Mouse (Mus musculus): ENCODE results near the gene March4.

March4 gene

GRCm38 (mm10) chr1:72414133-72414532, 122.6 kb downstream of the March4 start:
- in situ Hi-C loops (cut with MboI; ENCODE audit: low pct_unique_long_range_greater_than_20kb in 1 of 2, low sequenced_read_pairs in 2 of 2, unreplicated experiment in 1 of 2): no loop called here

- in situ Hi-C loops (cut with MboI; ENCODE audit: low pct_unique_long_range_greater_than_20kb in 1 of 2, low sequenced_read_pairs in 2 of 2, unreplicated experiment in 1 of 2): no loop called here
These were observed 123.5 kb downstream of the March4 start for GRCm38 (mm10) chr1:72413205-72413604.

GRCm38 (mm10) chr1:72411108-72411507, 125.6 kb downstream of the March4 start:
- in situ Hi-C loops (cut with MboI; ENCODE audit: low pct_unique_long_range_greater_than_20kb in 1 of 2, low sequenced_read_pairs in 2 of 2, unreplicated experiment in 1 of 2): no loop called here

DNA sequence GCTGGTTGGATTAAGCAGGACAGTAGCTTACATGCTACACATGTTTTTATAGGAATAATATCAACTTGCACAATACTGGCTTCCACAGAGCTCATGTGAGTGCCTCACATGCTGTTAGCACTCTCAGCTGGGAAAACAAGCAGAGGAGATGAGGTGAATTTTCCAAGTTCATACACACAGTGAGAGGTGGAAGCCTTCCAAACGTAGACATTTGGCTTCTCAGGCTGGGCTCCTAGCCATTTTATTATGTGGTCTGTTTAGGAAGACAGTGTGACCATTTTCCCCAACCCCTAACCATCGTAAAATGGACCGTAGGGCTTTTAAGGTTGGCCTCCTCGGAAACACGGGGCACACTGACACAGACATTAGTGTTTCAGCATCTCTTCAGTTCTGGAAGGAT, 126.8 kb downstream of the March4 start:
- in situ Hi-C loops (cut with MboI; ENCODE audit: low pct_unique_long_range_greater_than_20kb in 1 of 2, low sequenced_read_pairs in 2 of 2, unreplicated experiment in 1 of 2): no loop called here

- in situ Hi-C loops (cut with MboI; ENCODE audit: low pct_unique_long_range_greater_than_20kb in 1 of 2, low sequenced_read_pairs in 2 of 2, unreplicated experiment in 1 of 2): no loop called here
These were observed 130.1 kb downstream of the March4 start for GRCm38 (mm10) chr1:72406505-72407079.

- in situ Hi-C loops (cut with MboI; ENCODE audit: low pct_unique_long_range_greater_than_20kb in 1 of 2, low sequenced_read_pairs in 2 of 2, unreplicated experiment in 1 of 2): no loop called here
These were observed 135.2 kb downstream of the March4 start for GRCm38 (mm10) chr1:72401331-72402069.

- in situ Hi-C loops (cut with MboI; ENCODE audit: low pct_unique_long_range_greater_than_20kb in 1 of 2, low sequenced_read_pairs in 2 of 2, unreplicated experiment in 1 of 2): no loop called here
These were observed 136.1 kb downstream of the March4 start for GRCm38 (mm10) chr1:72400616-72401015.

GRCm38 (mm10) chr1:72399720-72400401, 136.9 kb downstream of the March4 start:
- in situ Hi-C loops (cut with MboI; ENCODE audit: low pct_unique_long_range_greater_than_20kb in 1 of 2, low sequenced_read_pairs in 2 of 2, unreplicated experiment in 1 of 2): no loop called here

DNA sequence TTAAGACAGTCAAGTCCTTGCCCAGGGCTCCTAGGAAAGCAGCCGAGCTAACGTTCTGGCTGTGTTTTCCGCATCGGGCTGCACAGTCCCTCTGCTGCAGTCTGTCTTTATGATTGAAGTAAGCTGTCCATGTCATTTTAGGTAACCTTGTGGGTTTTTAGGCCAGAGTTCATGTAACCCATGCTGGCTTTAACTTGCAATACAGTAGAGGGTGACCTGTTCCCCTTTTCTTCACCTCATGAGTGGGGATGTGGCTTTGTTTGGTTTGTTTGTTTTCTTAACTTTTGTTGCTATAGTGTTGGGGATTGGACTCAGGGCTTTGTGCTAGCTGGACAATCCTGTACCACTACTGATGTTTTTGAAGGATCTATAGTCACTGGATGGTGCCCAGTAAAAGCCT, 146.3 kb downstream of the March4 start:
- in situ Hi-C loops (cut with MboI; ENCODE audit: low pct_unique_long_range_greater_than_20kb in 1 of 2, low sequenced_read_pairs in 2 of 2, unreplicated experiment in 1 of 2): no loop called here

GRCm38 (mm10) chr1:72383651-72384050, 153.1 kb downstream of the March4 start:
- in situ Hi-C loops (cut with MboI; ENCODE audit: low pct_unique_long_range_greater_than_20kb in 1 of 2, low sequenced_read_pairs in 2 of 2, unreplicated experiment in 1 of 2): no loop called here

DNA sequence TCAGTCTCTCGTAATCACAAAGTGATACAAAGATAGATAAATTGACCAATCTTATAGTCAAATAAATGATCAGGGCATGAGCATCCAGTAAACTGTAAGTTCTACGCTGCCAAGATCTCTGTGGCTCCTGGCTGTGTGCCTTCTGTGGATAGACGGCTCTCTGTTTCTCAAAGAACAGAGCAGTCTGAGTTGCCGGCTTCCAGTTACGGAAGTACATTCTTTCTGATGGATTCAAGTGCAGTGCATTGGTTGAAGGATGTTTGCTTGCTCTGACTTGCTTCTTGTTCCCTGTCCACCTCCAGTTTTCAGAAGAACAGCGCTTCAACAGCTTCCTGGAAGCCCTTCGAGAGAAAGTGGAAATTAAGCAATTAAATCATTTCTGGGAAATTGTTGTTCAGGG, 153.7 kb downstream of the March4 start:
- in situ Hi-C loops (cut with MboI; ENCODE audit: low pct_unique_long_range_greater_than_20kb in 1 of 2, low sequenced_read_pairs in 2 of 2, unreplicated experiment in 1 of 2): no loop called here

GRCm38 (mm10) chr1:72380544-72380943, 156.2 kb downstream of the March4 start:
- in situ Hi-C loops (cut with MboI; ENCODE audit: low pct_unique_long_range_greater_than_20kb in 1 of 2, low sequenced_read_pairs in 2 of 2, unreplicated experiment in 1 of 2): no loop called here

DNA sequence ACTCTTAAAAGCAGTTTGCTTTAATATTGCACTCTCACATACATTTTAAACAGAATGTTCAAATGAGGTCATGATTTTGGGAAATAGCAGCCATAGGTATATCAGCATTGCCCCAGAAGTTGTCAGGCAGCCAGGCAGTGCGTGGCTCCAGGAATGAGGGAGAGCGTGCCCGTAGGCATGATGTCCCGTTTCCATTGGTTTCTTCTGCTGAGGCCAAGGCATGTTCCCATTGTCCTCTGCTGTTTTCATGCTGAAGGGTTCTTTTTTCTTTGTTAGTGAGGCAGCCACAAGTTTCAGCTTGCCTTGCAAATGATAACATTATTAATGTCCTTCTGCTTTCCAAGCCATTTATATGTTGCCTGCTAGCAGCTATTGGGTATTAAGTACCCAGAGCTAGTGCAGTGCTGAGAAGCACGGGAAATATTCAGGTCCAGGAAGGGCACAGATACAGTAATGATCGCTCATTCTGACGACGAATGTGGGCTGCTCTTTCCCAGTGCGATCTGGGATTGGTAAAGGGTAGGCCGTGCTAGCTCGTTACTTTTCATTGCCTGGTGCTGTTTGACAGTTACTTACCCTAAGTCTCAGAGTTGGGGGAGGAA, 156.9 kb downstream of the March4 start:
- in situ Hi-C loops (cut with MboI; ENCODE audit: low pct_unique_long_range_greater_than_20kb in 1 of 2, low sequenced_read_pairs in 2 of 2, unreplicated experiment in 1 of 2): no loop called here

DNA sequence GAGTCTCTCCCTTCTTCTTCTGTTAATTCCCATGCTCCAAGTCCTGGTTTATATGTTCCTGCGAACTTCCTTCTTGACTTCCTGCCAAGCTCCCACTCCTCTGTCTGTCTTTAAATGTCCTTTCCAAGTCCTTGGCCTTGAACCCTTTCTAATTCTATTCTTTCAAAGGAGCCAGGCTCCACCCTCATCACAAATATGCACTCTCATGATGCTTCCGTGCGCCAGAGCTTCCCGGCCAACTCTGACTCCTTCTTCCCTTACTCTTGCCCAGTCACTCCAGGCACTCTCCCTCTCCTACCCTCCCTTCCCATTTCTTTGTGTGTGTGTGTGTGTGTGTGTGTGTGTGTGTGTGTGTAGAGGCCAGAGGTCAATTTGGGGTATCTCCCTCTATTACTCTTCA, 158.6 kb downstream of the March4 start:
- in situ Hi-C loops (cut with MboI; ENCODE audit: low pct_unique_long_range_greater_than_20kb in 1 of 2, low sequenced_read_pairs in 2 of 2, unreplicated experiment in 1 of 2): no loop called here
